Mouse (Mus musculus): ENCODE data around the gene Cstf1.

DNA sequence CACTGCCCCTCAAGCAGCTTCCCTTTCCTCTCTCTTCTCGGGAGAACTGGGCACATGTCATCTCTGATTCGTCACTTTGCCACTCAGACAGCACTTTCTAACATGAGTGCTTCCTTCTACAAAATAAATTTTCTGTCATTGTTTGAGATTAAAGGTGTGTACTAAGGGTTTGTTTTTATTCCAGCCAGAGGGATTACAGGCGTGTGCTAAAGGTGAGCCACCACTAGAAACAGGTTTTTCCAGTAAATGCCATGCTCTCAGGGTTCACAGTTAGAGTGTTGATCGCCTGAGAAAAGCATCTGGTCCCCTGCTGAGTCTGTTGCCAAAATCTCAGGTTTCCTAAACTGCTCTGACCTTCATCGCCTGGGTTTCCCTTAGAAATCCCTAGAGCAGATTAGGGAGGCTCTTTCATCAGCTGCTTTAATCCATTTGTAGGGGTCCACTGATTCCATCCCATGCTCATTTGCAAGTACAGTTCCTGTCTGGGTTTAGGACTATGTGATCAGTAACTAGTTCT, 6.6 kb downstream of the Cstf1 start:
- no peak for TF ChIP-seq MAFK (IDR thresholded peaks at IDR 0.05; ENCODE audit: insufficient read depth, low read depth, low read length)
- TF ChIP-seq ZC3H11A (IDR thresholded peaks at IDR 0.05; ENCODE audit: borderline replicate concordance, low read depth, low read length), result no peak
- TF ChIP-seq ZNF384 (IDR thresholded peaks at IDR 0.05; ENCODE audit: low read depth, low read length), result no peak
- no peak for TF ChIP-seq CHD2 (IDR thresholded peaks at IDR 0.05; ENCODE audit: low read depth, low read length)
- no peak for TF ChIP-seq HCFC1 (IDR thresholded peaks at IDR 0.05; ENCODE audit: borderline replicate concordance, insufficient read depth, low read length)

Measured in ES-E14 (cell line).